Mouse (Mus musculus): ENCODE data around the gene Cldn6.

The Cldn6 gene

DNA sequence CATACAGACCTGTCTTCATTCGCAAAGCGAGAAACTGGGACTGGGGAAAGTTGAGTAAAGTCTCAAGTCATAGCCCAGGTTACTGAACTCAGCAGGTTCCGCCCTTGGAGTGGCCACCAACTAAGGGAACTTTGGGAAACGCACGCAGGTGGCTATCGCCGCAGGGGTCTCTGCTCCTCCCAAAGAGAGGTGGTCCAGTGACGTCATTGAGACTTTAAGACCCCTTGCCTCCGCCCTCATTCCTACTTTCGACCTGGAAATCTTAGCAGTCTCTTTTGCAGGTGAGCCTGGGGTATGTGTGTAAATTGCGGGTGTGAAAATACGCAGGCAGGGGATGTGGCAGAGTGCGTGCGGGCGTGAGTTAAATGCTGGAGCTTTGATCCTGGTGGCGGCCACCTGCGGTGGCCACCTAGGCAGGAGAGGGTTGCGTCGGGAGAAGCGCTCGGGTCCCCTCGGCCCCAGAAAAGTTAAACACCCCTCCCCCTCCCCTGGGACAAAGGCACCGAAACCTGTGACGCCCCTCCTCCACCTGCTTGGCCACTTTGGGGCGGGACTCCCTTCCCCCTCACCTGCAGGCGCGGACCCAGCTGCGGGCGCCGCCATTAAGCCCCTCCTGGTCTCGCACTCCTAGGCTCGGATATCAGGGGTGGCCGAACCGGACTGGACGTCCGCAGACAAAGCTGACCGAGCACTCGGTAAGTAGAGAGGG is at the start of gene Cldn6:
Cldn6 (plus strand) TSS at position 123 of the 709 bp plus-strand sequence.
- no peak for DNase-seq (ENCODE audit: low read depth, low spot score)

DNA sequence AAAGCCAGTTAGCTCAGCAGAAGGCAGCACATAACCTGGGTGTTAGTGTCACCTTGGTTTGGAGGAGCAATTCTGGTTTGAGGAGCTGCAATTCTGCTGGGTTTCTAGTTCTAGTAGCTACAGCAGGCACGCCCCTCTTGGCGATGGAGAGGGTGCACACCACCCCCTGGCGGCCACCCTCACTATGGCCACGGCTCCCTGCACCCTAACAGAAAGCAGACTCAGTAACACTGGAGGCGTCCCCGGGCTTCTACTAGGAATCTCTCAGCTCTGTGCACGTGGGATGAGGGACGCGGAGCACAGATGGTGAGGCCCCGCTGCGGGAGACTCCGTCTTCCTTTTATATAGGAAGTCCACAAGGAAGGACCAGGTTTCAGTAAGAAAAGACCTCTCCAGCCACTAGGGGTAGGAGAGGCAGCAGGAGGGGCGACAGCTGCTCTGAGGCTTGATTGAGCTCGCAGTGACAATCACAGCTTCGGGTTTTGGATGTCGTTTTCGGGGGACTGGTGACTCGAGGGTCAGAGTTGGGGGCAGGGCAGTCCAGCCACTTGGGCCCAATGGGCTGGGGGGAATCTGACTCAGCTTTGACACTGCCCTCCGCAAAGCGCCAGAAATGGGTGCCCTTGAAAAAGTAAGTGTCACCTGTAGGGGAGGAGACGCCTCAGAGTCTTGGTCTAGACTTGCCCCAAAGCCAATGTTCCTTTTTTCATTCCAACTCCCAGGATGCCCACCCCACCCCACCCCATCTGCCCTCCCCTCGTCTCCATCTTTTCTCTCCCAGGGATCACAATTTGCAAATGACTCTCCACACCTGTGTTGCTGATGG is 48.6 kb upstream of the Cldn6 start:
- DNase-seq (ENCODE audit: low read depth, low spot score) = peak; percentile 70

DNA sequence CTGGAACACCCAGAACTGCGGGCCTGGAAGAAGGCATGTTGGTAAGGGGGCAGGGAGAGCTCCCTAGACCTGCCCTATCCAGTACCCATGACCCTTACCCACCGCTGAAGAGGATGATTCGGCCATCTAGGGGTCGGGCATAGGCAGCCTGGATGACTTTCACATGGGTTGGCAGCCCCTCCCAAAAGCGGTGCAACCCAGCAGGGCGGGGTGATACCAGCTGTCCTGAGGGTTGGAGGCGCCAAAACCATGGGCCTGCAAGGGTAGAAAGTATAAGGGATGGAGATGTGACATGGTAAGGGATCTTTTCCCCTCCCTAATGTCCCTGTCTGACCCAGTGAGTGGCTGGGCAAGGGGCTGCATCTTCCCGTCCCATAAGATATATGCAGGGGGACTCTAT is 47.8 kb upstream of the Cldn6 start:
- DNase-seq (ENCODE audit: low read depth, low spot score) = no peak

DNA sequence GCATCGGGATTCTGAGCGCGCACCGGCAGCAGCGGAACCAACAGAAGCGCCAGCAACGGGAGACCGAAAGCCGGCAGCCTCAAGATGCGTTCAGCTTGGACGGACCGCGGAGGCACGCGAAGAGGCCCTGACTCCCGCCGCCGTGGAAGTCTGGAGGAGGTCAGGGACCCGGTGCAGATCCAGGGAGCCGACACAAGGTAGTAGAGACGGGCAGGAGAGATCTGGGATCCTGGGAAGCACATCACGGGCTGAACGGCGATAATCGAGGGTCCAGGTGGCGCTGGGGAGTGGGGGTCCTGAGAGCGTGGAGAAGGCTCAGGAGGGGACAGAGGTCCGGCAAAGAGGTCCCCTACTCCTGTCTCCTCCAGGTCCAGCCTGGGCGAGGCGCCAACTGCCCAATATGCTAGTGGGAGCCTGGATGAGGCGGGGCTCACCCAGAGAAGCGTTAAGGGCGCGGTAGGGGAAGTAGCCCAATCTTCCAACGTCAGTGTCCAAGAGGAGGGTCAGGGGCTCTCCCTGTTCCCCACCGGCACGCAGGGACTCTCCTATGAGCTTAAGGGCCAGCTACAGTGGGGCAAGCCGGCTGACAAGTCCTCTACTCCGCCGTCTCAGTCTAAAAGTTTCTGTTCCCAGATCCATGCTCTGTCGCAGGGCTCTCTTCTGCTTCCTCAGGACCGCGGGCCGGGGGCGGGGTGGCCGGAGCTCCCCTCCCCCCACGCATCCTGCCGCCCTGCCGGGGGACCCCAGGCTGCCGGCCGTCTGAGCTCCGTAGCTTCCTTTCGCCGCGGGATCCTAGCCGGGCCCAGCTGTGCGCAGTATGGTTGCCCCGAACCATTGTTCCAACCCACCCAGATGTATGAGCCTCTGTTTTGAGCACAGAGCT is 34.2 kb upstream of the Cldn6 start, which contains the start of gene Mmp25:
Mmp25 (minus strand) TSS at position 665 of the 883 bp plus-strand sequence.
- no peak for DNase-seq (ENCODE audit: low read depth, low spot score)

DNA sequence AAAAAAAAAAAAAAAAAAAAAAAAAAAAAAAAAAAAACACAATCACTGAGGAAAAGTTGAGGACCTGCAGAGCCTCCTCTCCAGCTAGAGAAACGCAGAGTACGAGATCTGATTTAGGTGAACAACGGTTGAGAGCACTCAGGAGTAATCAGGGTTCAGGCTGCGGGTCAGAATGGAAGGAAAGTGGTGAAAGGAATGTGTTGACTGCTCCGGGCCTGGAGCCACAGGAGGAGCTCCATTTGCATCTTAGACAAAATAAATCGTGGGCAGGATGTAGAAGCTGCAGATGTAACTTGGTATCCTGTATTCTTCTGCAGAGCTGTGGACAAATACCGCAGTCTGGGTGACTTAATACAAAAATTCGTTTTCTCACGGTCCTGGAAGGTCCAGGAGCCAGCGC is 33.2 kb upstream of the Cldn6 start:
- no peak for DNase-seq (ENCODE audit: low read depth, low spot score)

DNA sequence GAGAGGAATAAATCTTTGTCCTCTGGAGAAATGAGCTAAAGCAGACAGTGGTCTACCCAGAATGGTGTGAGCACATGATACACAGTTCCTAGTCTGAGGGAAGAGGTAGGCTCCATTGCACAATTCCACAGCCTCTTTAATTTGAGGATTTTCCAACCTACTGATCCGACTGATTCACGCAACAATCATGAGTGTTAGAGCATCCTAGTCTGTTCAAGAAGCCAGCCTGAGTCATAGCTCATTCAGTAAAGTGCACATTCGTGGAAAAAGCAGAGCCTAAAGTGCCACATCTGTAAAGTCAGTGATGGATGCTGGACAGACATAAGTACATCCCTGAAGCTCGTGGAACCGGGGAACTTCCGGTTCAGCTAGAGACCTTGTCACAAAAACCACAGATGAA is 27.7 kb upstream of the Cldn6 start:
- no peak for DNase-seq (ENCODE audit: low read depth, low spot score)

DNA sequence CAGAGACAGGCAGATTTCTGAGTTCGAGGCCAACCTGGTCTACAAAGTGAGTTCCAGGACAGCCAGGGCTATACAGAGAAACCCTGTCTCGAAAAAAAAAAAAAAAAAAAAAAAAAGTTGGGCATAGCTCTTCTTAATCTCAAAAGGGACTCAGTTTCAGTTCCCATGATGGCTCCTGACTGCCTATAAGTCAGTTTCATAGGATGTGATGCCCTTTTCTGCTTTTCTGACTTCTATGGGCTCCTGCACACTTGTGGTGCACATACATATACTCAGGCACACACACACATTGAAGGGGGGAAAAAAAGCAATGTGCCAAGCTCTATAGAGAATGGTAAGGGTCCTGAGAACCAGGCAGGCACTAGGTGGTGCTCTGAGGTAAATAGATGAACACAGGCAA is 25.7 kb upstream of the Cldn6 start:
- DNase-seq (ENCODE audit: low read depth, low spot score) = no peak

DNA sequence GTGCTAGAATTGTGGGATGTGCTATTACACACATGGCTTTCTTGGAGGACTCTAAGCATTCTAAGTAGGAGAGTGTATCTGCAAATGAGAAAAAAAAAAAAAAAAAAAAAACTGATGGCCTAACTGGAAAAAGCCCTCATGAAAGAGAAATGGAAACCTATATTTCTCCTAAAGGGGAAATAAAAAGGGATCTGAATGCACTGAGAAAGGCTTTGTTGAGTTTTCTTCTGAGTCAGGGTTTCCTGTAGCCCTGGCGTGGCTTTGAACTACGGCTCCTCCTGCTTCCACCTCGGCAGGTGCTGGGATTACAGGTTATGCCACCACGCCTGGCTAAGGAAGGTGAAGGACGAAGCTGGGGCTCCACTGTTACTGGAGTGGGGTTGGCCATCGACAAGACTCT is 25.0 kb upstream of the Cldn6 start:
- no peak for DNase-seq (ENCODE audit: low read depth, low spot score)

DNA sequence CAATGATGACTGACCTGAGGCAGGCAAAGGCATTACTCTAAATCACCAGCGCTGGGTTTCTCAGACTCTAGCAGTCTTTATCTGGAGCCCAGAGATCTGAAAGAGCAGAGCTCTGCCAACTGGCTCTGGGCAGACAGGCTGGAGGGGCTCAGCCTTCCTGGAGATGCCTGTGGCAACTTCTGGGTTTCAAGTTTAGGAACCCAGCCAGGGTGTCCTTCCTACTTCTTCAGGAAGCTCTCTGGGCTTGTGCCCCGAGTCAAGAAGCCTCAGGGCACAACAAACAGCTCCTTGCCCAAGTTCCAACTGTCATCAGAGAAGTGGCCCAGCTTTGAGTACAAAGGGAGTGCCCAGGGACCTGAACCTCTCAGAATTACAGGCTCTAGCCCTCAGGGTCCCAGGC is 24.6 kb upstream of the Cldn6 start:
- no peak for DNase-seq (ENCODE audit: low read depth, low spot score)

DNA sequence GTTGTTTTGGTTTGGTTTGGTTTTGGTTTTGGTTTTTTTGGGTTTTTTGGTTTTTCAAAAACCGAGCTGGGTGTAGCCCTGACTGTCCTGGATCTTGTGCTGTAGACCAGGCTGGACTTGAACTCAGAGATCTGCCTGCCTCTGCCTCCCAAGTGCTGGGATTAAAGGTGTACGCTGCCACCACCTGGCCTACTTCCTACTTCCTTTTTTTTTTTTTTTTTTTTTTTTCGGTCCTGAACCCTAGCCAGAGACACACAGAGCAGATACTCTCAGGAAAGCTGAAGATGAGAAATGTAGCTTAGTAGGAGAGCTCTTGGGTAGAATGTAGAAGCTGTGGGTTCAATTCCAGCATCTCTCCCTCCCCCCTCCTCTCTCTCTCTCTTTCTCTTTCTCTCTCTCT is 20.6 kb upstream of the Cldn6 start:
- no peak for DNase-seq (ENCODE audit: low read depth, low spot score)

DNA sequence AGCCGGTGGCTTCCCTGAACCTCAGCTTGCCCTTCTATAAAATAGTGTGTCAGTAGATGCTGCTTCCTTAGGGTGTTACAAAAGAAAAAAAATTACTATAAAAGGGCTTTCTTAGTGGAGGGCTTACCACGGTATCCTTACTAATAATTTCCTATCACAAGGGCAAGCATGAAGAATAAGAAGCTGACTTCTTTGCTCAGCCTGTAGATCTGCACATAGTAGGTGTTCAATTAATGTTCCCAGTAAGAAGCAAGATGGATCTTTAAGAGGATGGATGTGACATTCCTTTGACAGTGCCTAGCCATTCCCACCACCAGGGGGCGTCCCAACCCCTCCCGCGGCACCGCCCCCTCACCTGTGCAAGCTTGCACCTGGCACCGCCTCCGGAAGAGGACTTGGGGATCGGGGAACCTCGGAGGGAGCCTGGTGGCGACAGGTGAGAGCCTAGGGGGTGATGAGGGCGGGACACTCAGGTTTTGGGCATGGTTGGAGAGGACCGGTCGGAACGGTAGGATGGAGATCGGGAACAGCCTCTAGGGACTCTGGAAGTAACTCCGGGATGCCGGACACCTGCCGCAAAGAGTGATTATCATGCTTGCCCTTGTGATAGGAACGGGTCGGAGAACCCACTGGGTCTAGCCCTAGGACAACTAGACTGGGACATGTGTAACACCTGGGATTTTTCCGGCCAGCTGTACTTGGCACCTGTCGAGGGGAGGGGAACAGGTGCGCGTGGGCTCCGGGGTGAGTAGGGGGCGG is 18.8 kb upstream of the Cldn6 start, which contains the start of gene Bicdl2:
Bicdl2 (plus strand) TSS at position 390 of the 759 bp plus-strand sequence.
- no peak for DNase-seq (ENCODE audit: low read depth, low spot score)

DNA sequence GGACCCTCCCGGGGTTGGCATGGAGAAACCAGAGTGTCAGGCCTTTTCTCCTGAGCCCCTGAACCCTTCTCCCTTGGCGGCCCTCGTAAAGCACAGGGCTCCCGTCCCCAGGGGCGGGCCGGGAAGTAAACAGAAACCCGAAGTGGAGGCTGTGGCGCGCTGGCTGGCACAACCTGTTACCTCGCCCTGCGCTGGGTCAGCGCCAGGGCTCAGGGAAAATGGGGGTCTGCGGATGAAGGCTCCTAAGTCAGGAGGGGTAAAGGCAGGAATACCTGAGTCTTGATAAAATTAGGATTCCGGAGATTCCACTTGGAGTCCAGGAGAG is 18.2 kb upstream of the Cldn6 start:
- DNase-seq (ENCODE audit: low read depth, low spot score) = no peak

DNA sequence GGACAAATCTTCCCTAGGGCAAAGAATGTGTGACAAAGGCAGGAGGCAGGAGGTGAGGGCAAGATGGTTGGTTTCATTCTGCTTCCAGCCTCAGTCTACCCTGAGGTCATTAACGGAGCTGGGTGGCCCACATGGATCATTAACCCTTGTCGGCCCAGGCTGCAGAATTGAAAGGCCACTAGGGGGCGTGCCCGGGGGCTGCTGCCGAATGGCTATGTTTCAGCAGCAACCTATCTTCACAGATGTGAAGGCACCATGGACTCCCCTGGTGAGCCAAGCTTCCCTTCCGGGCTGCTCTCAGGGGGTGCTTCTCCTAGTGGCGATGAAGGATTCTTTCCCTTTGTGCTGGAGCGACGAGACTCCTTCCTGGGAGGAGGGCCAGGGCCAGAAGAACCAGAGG is 17.5 kb upstream of the Cldn6 start:
- no peak for DNase-seq (ENCODE audit: low read depth, low spot score)

DNA sequence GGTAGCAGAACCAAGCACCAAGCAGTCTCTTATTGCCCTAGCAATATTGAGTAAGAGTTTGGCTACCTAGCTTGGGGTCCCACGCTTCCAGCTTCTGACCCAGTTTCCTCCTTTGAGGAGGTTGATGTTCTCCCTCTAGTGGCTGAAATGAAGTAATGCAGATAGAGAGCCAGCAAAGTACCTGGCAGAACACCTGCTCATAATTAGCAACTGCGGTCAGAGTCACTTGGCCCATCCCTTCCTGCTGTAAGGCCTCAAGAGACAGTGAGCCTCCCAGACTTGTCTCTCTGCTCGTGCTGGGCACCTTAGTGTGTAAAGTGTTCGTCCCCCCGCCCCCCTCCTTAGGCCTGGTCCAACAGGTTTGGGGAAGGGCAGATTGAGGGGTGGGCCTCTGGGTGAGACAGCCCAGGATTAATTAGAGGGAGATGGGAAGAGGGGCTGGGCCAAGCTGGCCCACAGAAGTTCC is 14.5 kb upstream of the Cldn6 start:
- no peak for DNase-seq (ENCODE audit: low read depth, low spot score)

DNA sequence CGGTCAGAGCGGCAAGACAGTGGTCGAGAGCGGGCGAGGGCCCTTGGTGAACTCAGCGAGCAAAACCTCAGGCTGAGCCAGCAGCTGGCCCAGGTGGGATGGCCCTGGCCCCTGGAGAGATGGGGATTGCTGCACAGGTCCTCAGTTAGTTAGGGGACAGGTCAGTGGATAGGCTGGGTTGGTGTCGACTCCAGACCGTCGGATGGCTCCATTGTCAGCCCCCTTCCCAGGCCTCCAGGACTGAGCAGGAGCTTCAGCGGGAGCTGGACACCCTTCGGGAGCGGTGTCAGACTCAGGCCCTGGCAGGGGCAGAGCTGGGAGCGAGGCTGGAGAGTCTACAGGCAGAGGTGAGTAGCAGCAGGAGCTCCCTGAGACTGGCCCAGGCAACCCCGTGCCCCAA is 13.5 kb upstream of the Cldn6 start:
- no peak for DNase-seq (ENCODE audit: low read depth, low spot score)

DNA sequence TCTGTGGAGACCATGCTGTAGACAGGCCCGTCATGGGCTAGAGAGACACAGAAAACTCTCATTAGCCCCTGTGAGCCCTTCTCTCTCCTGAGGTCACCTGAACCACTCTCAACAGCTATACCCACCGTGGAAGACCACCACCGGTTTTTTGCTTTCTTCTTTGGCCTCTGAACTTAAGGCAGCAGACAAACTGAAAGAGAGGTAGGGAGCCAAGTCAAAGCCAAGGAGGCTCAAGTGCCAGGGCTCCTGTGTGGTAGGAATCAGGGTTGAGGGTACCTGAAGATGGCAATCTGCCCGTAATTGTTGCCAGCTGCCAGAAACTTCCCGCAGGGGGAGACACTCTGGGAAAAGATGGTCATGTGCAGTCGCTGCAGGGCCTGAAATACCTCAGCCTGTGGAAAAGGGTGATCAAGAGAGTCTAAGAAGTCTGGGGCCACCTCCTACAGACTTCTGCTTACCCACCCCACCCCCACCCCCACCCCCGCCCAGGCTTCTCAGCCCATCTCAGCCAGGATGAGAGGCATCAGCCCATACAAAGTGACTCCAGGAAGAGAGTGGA is 8.5 kb upstream of the Cldn6 start:
- DNase-seq (ENCODE audit: low read depth, low spot score) = no peak

DNA sequence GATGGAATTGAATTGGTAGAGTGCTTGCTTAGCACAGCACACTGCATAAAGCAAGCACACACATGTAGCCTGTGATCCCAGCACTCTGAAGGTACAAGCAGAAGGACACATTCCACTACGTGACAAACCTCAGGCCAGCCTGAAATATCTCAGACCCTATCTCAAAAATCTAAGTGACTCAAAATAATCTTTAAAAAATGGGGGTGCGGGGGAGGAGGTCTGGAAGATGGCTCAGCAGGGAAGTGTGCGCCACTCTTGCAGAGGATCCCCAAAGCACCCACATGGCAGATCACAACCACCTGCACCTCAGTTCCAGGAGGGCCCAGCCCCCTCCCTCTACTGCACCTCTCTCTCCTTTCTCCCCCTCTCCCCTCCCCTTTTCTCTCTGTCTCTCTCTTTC is 7.5 kb upstream of the Cldn6 start:
- DNase-seq (ENCODE audit: low read depth, low spot score) = no peak

DNA sequence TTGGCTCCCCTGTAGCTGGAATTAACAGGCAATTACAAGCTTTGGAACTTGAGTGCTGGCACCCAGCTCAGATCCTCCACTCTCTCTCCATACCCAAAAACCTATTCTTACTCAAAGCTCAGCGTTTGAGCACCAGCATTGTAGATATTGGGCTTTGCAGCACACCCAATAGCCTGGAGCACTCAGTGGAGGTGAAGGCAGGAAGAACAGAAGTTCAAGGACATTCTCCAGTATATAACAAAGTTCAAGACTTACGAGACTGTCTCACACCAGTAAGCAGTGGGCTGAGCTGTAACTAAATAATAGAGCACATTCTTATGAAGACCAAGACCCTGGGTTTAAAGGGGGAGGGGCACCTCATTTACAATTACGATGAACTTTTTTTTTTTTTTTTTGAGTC is 6.3 kb upstream of the Cldn6 start:
- no peak for DNase-seq (ENCODE audit: low read depth, low spot score)

DNA sequence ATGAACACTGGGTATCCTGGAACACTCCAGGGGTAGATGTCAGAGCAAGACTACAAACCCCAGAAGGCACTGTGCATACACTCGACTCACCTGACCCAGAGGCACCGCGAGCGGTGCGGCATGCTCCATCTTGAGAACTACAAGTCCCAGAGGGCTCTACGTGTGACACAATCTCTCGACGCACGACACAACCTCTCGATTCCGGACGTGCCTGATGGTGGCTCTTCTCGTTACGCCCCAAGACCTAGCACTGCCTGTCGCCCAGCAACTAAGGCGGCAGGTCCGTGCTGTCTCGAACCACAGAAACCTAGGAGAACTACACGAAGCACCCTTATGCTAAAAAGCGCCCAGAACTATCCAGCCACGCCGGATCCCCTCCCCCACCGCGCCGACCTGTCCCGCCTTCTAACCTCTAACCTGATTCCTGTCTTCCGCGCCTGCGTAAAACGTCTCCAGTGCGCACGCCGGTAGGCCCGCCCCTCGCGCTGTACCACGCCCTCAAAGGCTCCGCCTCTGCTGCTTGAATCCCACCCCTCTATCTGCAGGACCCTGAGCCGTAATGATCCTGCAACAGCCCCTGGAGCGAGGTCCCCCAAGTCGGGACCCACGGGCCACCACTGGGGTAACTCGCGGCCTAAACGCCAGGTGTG is 5.5 kb upstream of the Cldn6 start, which contains the start of the genes Hcfc1r1 and Thoc6:
Hcfc1r1 (plus strand) TSS at position 173 of the 650 bp plus-strand sequence.
Thoc6 (minus strand) TSS at position 459 of the 650 bp plus-strand sequence.
- DNase-seq (ENCODE audit: low read depth, low spot score) = peak; percentile 99

DNA sequence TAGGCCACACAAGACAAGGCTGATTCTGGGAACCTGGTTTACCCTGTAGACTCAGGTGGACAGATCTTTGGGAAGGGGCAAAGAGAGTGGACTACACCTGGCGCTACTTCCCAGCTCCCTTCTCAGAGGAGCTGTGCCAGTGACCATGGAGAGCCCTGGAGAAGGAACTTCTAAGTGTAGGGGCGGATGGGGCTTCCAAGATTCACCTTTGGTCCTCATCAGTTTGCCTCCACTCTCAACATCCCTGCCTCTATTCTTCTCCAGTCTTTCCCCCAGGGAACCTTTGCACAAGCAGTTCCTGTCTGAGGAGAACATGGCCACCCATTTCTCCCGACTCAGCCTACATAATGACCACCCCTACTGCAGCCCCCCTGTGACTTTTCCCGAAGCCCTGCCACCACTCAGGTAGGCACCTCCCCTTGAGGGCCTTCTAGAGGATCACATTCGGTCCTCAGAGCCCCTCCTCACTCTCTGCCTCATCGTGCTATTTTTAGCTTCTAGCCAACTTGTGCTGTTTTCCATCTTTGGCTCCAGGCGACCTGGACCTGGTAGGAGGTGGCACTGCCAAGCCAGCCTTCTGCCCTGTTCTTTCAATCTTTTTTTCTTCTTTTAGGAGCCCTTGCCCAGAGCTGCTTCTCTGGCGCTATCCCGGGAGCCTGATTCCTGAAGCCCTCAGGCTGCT is 4.6 kb upstream of the Cldn6 start:
- DNase-seq (ENCODE audit: low read depth, low spot score) = no peak

Data from telencephalon, adult 2 months (tissue).